Mouse (Mus musculus) spleen, adult 2 months (tissue): ENCODE measurements around the gene BC049762. TPM values are rescaled to one million over a fixed set of nuclear protein-coding genes. Genes with fewer than 3 reads are reported as not detected.

ENCODE experiments used
- DNase-seq, 2 experiments: peaks; one replicate each; pipeline versions ENCODE4 v3.0.0 to v3.0.0-alpha.2; 2012 to 2021; ENCODE audit warnings: low spot score in 2 of 2, low read depth in 1 of 2
- H3K27ac ChIP-seq: fragments of 200-500 bp; 2 replicates; pipeline ENCODE4 v1.5.1; 2012; ENCODE audit warnings: low read length, inconsistent platforms; ENCODE audit not compliant: insufficient read depth
- H3K27me3 ChIP-seq: fragments of 200-500 bp; 2 replicates; pipeline ENCODE4 v1.6.1; 2012; ENCODE audit warnings: mild to moderate bottlenecking, moderate library complexity, low read length, inconsistent platforms; ENCODE audit not compliant: control insufficient read depth, insufficient read depth
- H3K36me3 ChIP-seq: fragments of 200-500 bp; 2 replicates; pipeline ENCODE4 v1.6.1; 2012; ENCODE audit warnings: mild to moderate bottlenecking, low read length, inconsistent platforms; ENCODE audit not compliant: control insufficient read depth, insufficient read depth
- H3K4me1 ChIP-seq: fragments of 200-500 bp; 2 replicates; pipeline ENCODE4 v1.6.1; 2011; ENCODE audit warnings: inconsistent platforms; ENCODE audit not compliant: control insufficient read depth, insufficient read depth, insufficient read length
- H3K4me3 ChIP-seq: fragments of 200-500 bp; 2 replicates; pipeline ENCODE4 v1.5.1; 2011; ENCODE audit warnings: mild to moderate bottlenecking, inconsistent platforms; ENCODE audit not compliant: insufficient read depth, insufficient read length; ENCODE audit errors: extremely low read depth
- CTCF ChIP-seq: fragments of 200-500 bp; IDR thresholded peaks from 2 replicates; pipeline ENCODE4 v1.5.1; 2011; ENCODE audit warnings: mild to moderate bottlenecking, inconsistent platforms; ENCODE audit not compliant: insufficient read depth, insufficient read length, insufficient replicate concordance; ENCODE audit errors: extremely low read depth
- POLR2A ChIP-seq: fragments of 200-500 bp; IDR thresholded peaks from 2 replicates; pipeline ENCODE4 v1.6.1; 2011; ENCODE audit warnings: low read depth, low read length, inconsistent platforms
- WGBS: fragments of 180-500 bp; shearing (Covaris S2); methylation state at CpG from one replicate; pipeline ENCODE4 v1.1.7; 2018; 5-methylcytosine and 5-hydroxymethylcytosine counted together
- polyA plus RNA-seq: library from polyadenylated mRNA; depleted of rRNA; stranded (reverse); fragments of >200 nt; gene quantifications from 2 replicates; pipeline ENCODE4 v1.2.3, GENCODE M21; 2012

Gene BC049762
- polyA plus RNA-seq, 1 experiment = not detected

DNA sequence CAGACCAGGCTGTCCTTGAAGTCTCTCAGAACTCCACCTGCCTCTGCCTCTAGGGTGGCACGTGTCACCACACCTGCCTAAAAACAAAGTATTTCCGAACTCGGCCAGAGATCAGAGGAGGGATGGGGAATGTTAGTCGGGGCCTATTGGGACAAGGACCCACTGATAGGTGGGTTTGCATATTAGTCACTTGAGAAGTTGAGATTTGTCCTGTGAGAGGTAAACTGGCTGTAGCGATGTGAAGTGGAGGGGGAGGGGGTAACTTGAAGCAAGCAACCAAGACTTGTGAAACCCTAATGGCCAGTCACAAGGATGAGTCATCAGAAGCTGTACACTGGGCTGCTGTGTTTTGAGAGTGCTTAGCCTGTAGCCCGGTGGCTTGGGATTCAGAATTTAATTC, 1.5 kb upstream of the BC049762 start:
- TF ChIP-seq CTCF = no peak
- TF ChIP-seq POLR2A = no peak
- Histone ChIP-seq H3K27ac (no peak overlapping the region), H3K27me3 (no peaks in the 10 kb centered on the region), H3K4me3 (peak overlapping the region; percentile 43; the same call in 1 of the 2 replicates), H3K4me1 (peaks cover 9% of the 10 kb centered on the region; the same call in 1 of the 2 replicates), H3K36me3 (peaks cover 4% of the 10 kb centered on the region; the same call in 1 of the 2 replicates)
- DNase-seq = no peak
- WGBS = 3% methylated on average over 6 of the region's 6 CpGs

DNA sequence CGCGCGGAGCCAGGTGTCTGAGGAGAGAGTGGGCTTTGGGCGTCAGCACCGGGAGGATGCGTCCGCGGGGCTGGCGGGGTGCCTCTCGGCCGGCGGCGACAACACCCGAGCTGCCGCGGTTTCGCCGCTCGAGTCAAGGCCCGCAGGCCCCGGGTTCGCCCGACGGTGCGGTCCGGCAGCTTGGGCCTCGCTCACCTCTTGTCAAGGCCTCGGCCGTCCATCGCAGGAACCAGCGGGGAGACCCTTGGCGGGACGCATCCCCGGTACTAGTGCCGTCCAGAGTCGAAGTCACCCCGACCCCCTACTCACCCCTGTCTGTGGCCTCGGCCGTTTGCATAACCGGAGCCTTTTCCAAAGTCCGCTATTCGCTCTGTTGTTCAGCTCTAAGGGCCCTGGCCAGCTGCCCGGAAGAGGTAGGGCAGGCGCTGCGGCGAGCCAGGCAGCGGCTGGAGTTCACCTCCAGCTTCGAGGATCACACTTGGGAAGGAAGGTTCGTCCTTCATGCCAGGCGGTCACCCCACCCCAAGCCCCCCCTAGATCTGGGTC, 513 bp upstream of the BC049762 start:
- TF ChIP-seq POLR2A = no peak
- TF ChIP-seq CTCF = no peak
- Histone ChIP-seq H3K4me3 (peak overlapping the region; percentile 90), H3K27me3 (no peaks in the 10 kb centered on the region), H3K27ac (peak overlapping the region; percentile 95), H3K4me1 (peaks cover 9% of the 10 kb centered on the region; the same call in 1 of the 2 replicates), H3K36me3 (peaks cover 1% of the 10 kb centered on the region; the same call in 1 of the 2 replicates)
- no peak for DNase-seq
- under 1% methylated on average over 50 of the region's 50 CpGs for WGBS

DNA sequence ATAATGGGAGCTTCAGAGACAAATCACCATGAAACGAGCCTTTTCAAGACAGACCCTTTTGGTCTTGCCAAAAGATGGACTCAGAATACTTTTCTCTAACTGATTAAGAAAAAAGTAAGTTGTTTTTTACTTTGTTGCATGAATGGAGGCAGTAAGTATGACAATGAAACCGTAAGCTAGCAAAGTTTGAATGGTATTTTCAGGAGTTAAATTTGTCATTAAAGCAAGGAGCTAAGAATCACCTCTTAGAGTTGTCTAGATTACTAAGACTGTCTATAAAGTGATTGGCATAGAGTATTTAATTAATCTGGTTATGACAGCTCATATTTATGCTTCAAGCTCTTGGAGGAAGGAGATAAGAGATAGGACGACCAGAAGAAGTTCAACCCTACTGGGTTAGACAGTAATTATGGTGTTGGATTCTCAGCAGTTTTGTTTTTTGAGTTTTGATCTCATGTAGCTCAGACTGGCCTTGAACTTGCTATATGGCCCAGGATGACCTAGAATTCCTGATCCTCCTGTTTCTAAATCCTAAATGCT, 1.1 kb downstream of the BC049762 start, which contains the start of gene Clk4:
TSS of gene Clk4 (plus strand) at position 51 of the 540 bp plus-strand sequence.
- peaks cover 9% of the 10 kb centered on the region; the same call in 1 of the 2 replicates for H3K4me1 ChIP-seq
- H3K27ac ChIP-seq = peak within 1 kb of the TSS; percentile 89
- no peaks in the 10 kb centered on the region for H3K27me3 ChIP-seq
- H3K4me3 ChIP-seq = peak within 1 kb of the TSS; percentile 68
- DNase-seq = no peak
- no peak for TF ChIP-seq CTCF
- no peak for TF ChIP-seq POLR2A
- 85% methylated on average over 3 of the region's 3 CpGs for WGBS
- H3K36me3 ChIP-seq = no peaks in the 10 kb centered on the region

DNA sequence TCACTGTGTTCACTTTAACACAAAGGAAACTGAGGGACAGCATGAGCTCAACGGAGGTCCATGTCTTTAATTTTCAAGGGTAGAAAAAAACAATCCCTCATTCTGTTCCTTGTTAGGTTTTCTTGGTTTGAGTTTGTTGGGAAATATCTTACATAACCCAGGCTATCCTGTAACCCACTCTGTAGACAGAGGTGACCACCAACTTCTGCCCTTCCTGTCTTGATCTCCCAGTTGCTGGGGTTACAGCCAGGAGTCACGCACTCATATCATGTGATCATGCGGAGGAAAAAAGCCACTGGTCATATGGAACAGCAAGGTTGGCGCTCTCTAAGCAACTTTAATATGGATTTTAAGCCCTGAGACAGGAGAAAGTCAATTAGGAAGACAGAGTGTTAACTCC, 5.8 kb downstream of the BC049762 start:
- TF ChIP-seq CTCF (no peak), POLR2A (no peak)
- H3K27me3 ChIP-seq = no peaks in the 10 kb centered on the region
- DNase-seq = no peak
- H3K4me1 ChIP-seq = no peaks in the 10 kb centered on the region
- H3K4me3 ChIP-seq = no peak overlapping the region
- H3K36me3 ChIP-seq = no peaks in the 10 kb centered on the region
- 89% methylated on average over 4 of the region's 4 CpGs for WGBS
- no peak overlapping the region for H3K27ac ChIP-seq

DNA sequence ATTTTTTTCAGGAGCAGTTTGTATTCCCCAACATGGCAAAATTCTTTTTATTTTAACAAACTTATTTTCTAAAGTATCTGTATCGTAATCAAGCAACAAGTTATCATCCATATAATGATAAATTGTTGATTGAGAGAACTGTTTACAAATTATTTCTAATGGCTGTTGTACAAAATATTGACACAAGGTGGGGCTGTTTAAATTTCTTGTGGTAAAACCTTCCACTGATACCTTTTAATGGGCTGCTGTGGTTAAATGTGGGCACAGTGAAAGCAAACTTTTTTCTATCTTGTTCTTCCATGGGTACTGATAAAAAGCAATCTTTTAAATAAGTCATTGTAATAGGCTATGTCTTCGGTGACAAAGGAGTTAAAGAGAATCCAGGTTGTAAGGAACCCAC, 19.9 kb downstream of the BC049762 start:
- no peak for TF ChIP-seq CTCF
- no peak for TF ChIP-seq POLR2A
- Histone ChIP-seq H3K4me1 (no peaks in the 10 kb centered on the region), H3K27me3 (no peaks in the 10 kb centered on the region), H3K4me3 (no peak overlapping the region), H3K27ac (no peak overlapping the region), H3K36me3 (no peaks in the 10 kb centered on the region)
- no peak for DNase-seq
- WGBS = 91% methylated on average over 2 of the region's 2 CpGs

DNA sequence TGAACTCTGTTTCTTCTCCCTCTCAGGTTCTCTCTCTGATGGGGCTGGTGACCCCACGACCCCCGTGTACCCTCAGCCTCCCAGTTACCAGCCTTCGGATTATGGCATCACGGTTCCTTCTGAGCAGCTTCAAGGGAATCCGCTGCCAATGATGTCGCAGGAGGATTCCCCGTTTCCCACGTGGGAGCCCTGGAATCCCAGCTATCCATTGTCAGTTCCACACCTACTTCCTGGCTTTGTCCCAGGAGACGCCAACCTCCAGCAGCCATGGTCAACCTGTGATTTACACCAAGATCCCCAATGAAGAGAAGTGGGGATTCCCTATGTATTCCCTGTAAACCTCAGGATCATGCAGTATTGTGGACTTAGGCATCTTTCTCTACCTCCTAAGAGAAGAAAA, 28.2 kb downstream of the BC049762 start:
- H3K27ac ChIP-seq = no peak overlapping the region
- DNase-seq = no peak
- 72% methylated on average over 9 of the region's 9 CpGs for WGBS
- no peaks in the 10 kb centered on the region for H3K4me1 ChIP-seq
- H3K27me3 ChIP-seq = no peaks in the 10 kb centered on the region
- no peak for TF ChIP-seq CTCF
- TF ChIP-seq POLR2A = no peak
- H3K36me3 ChIP-seq = no peaks in the 10 kb centered on the region
- no peak overlapping the region for H3K4me3 ChIP-seq

DNA sequence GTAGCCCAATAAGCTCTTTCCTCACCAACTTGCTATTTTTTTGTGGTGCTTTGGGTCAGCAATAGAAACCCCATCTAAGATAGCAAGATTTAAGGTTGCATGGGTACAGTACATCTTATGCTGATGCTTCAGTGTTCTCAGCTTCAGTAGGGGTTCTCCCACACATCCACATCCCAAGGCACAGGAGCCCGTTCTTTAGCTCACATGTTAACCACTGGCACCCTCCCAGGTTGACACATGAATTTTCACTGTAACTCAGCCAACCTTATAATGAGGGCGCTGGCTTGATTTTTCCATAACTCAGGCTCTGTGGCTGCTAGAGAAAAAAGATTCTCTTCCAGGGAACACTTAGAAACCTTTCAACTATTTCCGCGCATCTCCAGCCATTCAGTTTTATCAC, 35.7 kb downstream of the BC049762 start:
- Histone ChIP-seq H3K4me1 (no peaks in the 10 kb centered on the region), H3K27me3 (no peaks in the 10 kb centered on the region), H3K27ac (no peak overlapping the region), H3K36me3 (no peaks in the 10 kb centered on the region), H3K4me3 (no peak overlapping the region)
- TF ChIP-seq CTCF (no peak), POLR2A (no peak)
- DNase-seq = no peak
- 90% methylated on average over 4 of the region's 4 CpGs for WGBS
